Mouse (Mus musculus) gastrocnemius, postnatal 4 days (tissue): ENCODE measurements around the gene Rnaseh2a. TPM values are rescaled to one million over a fixed set of nuclear protein-coding genes. Genes with fewer than 3 reads are reported as not detected.
"Not testable (repeated sequence)": the region's sequence is repeated elsewhere in the genome, so short reads cannot be mapped to it uniquely, and the experiment has no call there.

ENCODE experiments used
- DNase-seq, 2 experiments: peaks; one replicate each; pipeline ENCODE4 v3.0.0; 2021 to 2022; ENCODE audit warnings: low spot score in 2 of 2, mixed read lengths in 2 of 2
- microRNA-seq: library from miRNA; unstranded; fragments of <30 nt; microRNA quantifications from one replicate; pipeline ENCODE4 v1.2.0, GENCODE M21; 2021
- total RNA-seq, 2 experiments: library from RNA; stranded (reverse); gene quantifications; 2 replicates each; pipeline ENCODE4 v1.2.3; 2021

Rnaseh2a gene
- total RNA-seq, 2 experiments from 2014 or later = 38.7 to 45.2 TPM

GRCm38 (mm10) chr8:84908421-84909161 lies 61.0 kb downstream of the Rnaseh2a start, which contains the start of gene Dnase2a:
Dnase2a (plus strand) TSS chr8:84908560.
- DNase-seq = peak; percentile 93 to 97

DNA sequence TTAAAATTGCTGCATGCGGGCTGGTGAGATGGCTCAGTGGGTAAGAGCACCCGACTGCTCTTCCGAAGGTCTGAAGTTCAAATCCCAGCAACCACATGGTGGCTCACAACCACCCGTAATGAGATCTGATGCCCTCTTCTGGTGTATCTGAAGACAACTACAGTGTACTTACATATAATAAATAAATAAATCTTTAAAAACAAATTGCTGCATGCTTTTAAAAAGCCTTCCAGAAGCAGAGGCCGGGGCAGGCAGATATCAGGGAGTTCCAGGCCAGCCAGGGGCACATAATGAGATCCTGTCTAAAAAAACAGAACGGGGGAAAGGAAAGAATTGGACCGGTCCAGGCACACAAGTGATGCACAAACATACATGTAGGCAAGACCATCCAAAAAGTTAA lies 61.6 kb downstream of the Rnaseh2a start:
- not testable (repeated sequence) for DNase-seq

- DNase-seq = no peak
Observed at GRCm38 (mm10) chr8:84907493-84907892, 62.1 kb downstream of the Rnaseh2a start.

DNA sequence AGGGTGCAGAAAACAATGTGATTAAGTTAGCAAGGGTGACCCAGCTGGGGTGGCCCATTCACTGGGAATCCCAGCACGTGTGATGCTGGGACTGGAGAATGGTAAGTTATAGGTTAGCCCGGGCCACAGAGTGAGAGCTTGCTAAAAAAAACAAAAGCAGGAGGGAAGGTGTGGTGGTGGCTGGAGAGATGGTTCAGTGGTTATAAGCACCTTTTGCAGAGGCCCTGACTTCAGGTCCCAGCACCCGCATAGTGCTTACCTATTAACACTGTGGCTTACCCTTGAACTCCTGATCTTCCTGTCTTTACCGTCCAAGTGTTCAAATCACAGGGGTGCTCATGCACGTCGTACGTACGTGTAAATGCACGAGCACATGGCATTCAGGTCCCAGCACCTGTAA lies 62.5 kb downstream of the Rnaseh2a start:
- DNase-seq = no peak

Small RNA genes within 50 kb of the gene (microRNA-seq; reads per million reads assigned to microRNA genes)
- gene Gm24197 = not detected

Other genes starting within 250 kb of the Rnaseh2a start
- gene G430095P16Rik, start 246.8 kb downstream of the Rnaseh2a start, total RNA-seq = 10 to 100 TPM in 1 of 2 experiments, 1 to 10 TPM in 1; 7.8 to 10.2 TPM
- 100 to 1,000 TPM; 517 to 591 TPM for gene Nfix, start 169.4 kb downstream of the Rnaseh2a start, total RNA-seq
- 1 to 10 TPM; 6.3 to 6.8 TPM for gene Dand5, start 146.9 kb downstream of the Rnaseh2a start, total RNA-seq
- 10 to 100 TPM; 33.3 to 36.0 TPM for gene Gadd45gip1, start 138.2 kb downstream of the Rnaseh2a start, total RNA-seq
- 100 to 1,000 TPM; 121 to 123 TPM for gene Rad23a, start 129.1 kb downstream of the Rnaseh2a start, total RNA-seq
- gene Calr, start 122.8 kb downstream of the Rnaseh2a start, total RNA-seq = 100 to 1,000 TPM; 339 to 368 TPM
- 10 to 100 TPM; 37.2 to 41.3 TPM for gene Farsa, start 112.8 kb downstream of the Rnaseh2a start, total RNA-seq
- 10 to 100 TPM; 15.3 to 18.0 TPM for gene Syce2, start 97.7 kb downstream of the Rnaseh2a start, total RNA-seq
- gene Gcdh, start 75.8 kb downstream of the Rnaseh2a start, total RNA-seq = 10 to 100 TPM; 22.1 to 28.2 TPM
- under 1 TPM in 1 of 2 experiments, not detected in 1; 0.67 TPM for gene Klf1, start 67.8 kb downstream of the Rnaseh2a start, total RNA-seq
- 1 to 10 TPM; 6.9 to 7.0 TPM for gene Dnase2a, start 61.2 kb downstream of the Rnaseh2a start, total RNA-seq
- under 1 TPM in 1 of 2 experiments, not detected in 1; 0.07 TPM for gene Mast1, start 32.4 kb downstream of the Rnaseh2a start, total RNA-seq
- gene Rtbdn, start 22.8 kb downstream of the Rnaseh2a start, total RNA-seq = not detected
- gene Gm49661, start 334 bp downstream of the Rnaseh2a start, total RNA-seq = 1 to 10 TPM in 1 of 2 experiments, not detected in 1; 2.0 TPM
- 100 to 1,000 TPM; 317 to 327 TPM for gene Prdx2, start 180 bp downstream of the Rnaseh2a start, total RNA-seq
- 10 to 100 TPM in 1 of 2 experiments, 1 to 10 TPM in 1; 10.0 to 10.1 TPM for gene Junb, start 9.0 kb upstream of the Rnaseh2a start, total RNA-seq
- 1 to 10 TPM; 3.5 to 4.5 TPM for gene Hook2, start 20.8 kb upstream of the Rnaseh2a start, total RNA-seq
- gene Best2, start 44.8 kb upstream of the Rnaseh2a start, total RNA-seq = not detected
- 10 to 100 TPM; 51.7 to 56.5 TPM for gene Asna1, start 55.5 kb upstream of the Rnaseh2a start, total RNA-seq
- 100 to 1,000 TPM; 126 to 127 TPM for gene Trir, start 57.1 kb upstream of the Rnaseh2a start, total RNA-seq
- 10 to 100 TPM; 42.8 to 46.7 TPM for gene Tnpo2, start 67.1 kb upstream of the Rnaseh2a start, total RNA-seq
- gene Fbxw9, start 90.3 kb upstream of the Rnaseh2a start, total RNA-seq = 10 to 100 TPM; 10.6 to 12.9 TPM
- gene Gm5741, start 98.2 kb upstream of the Rnaseh2a start, total RNA-seq = not detected
- 10 to 100 TPM; 28.7 to 29.4 TPM for gene Dhps, start 102.0 kb upstream of the Rnaseh2a start, total RNA-seq
- gene Wdr83os, start 111.0 kb upstream of the Rnaseh2a start, total RNA-seq = 10 to 100 TPM; 46.0 to 49.7 TPM
- 10 to 100 TPM; 17.5 to 18.4 TPM for gene Wdr83, start 111.5 kb upstream of the Rnaseh2a start, total RNA-seq
- 10 to 100 TPM; 28.0 to 30.2 TPM for gene Man2b1, start 113.5 kb upstream of the Rnaseh2a start, total RNA-seq
- gene Zfp791, start 153.3 kb upstream of the Rnaseh2a start, total RNA-seq = 1 to 10 TPM; 1.6 to 1.8 TPM
- not detected for gene Cks1brt, start 182.2 kb upstream of the Rnaseh2a start, total RNA-seq